Mouse (Mus musculus): ENCODE measurements around the gene Thap4. TPM values are rescaled to one million over a fixed set of nuclear protein-coding genes. Genes with fewer than 3 reads are reported as not detected.
A peak's percentile ranks its signal among the peaks of the same experiment; 100 is the strongest.
"Not testable (repeated sequence)": the region's sequence is repeated elsewhere in the genome, so short reads cannot be mapped to it uniquely, and the experiment has no call there.

Thap4 gene
- polyA plus RNA-seq, 1 experiment from 2014 or later: 39.2 TPM

GRCm38 (mm10) chr1:93679889-93680568 lies 74.6 kb downstream of the Thap4 start:
- DNase-seq: no peak
- Histone ChIP-seq H3K36me3 (ENCODE audit: control insufficient read depth, insufficient read depth, low read length) (no peaks in the 10 kb centered on the region), H3K4me1 (ENCODE audit: control insufficient read depth, insufficient read depth, low read length) (no peaks in the 10 kb centered on the region), H3K4me3 (replicated peaks; ENCODE audit: low read depth, low read length) (no peak overlapping the region), H3K27ac (replicated peaks; ENCODE audit: low read depth, low read length) (no peak overlapping the region), H3K27me3 (ENCODE audit: control insufficient read depth, insufficient read depth, low read length) (no peaks in the 10 kb centered on the region), H3K9ac (replicated peaks; ENCODE audit: low read length) (no peak overlapping the region), H3K9me3 (ENCODE audit: control insufficient read depth, low read length) (0 out of 2 replicates have a peak, but pooled peaks cover 3% of the 10 kb centered on the region), H3K4me2 (ENCODE audit: low read length) (no peak overlapping the region)
- no peak for ATAC-seq (ENCODE audit: low FRiP score, low TSS enrichment)
- 80% methylated on average over 7 of the region's 7 CpGs for WGBS

GRCm38 (mm10) chr1:93678386-93678785 lies 76.3 kb downstream of the Thap4 start:
- H3K27ac ChIP-seq (replicated peaks; ENCODE audit: low read depth, low read length): no peak overlapping the region
- no peaks in the 10 kb centered on the region for H3K27me3 ChIP-seq (ENCODE audit: control insufficient read depth, insufficient read depth, low read length)
- WGBS: 71% methylated on average over 2 of the region's 2 CpGs
- no peaks in the 10 kb centered on the region for H3K36me3 ChIP-seq (ENCODE audit: control insufficient read depth, insufficient read depth, low read length)
- no peak overlapping the region for H3K4me2 ChIP-seq (ENCODE audit: low read length)
- H3K9ac ChIP-seq (replicated peaks; ENCODE audit: low read length): no peak overlapping the region
- 0 out of 2 replicates have a peak, but pooled peaks cover 3% of the 10 kb centered on the region for H3K9me3 ChIP-seq (ENCODE audit: control insufficient read depth, low read length)
- H3K4me3 ChIP-seq (replicated peaks; ENCODE audit: low read depth, low read length): no peak overlapping the region
- ATAC-seq (ENCODE audit: low FRiP score, low TSS enrichment) (no peak), DNase-seq (no peak)
- no peaks in the 10 kb centered on the region for H3K4me1 ChIP-seq (ENCODE audit: control insufficient read depth, insufficient read depth, low read length)

- Histone ChIP-seq H3K9ac (replicated peaks; ENCODE audit: low read length) (no peak overlapping the region), H3K27me3 (ENCODE audit: control insufficient read depth, insufficient read depth, low read length) (no peaks in the 10 kb centered on the region), H3K4me3 (replicated peaks; ENCODE audit: low read depth, low read length) (no peak overlapping the region), H3K4me2 (ENCODE audit: low read length) (no peak overlapping the region), H3K36me3 (ENCODE audit: control insufficient read depth, insufficient read depth, low read length) (no peaks in the 10 kb centered on the region), H3K4me1 (ENCODE audit: control insufficient read depth, insufficient read depth, low read length) (peaks cover 9% of the 10 kb centered on the region; the same call in 1 of the 2 replicates), H3K9me3 (ENCODE audit: control insufficient read depth, low read length) (no peaks in the 10 kb centered on the region), H3K27ac (replicated peaks; ENCODE audit: low read depth, low read length) (no peak overlapping the region)
- DNase-seq: no peak
- WGBS: 92% methylated on average over 5 of the region's 5 CpGs
- no peak for ATAC-seq (ENCODE audit: low FRiP score, low TSS enrichment)
Observed at GRCm38 (mm10) chr1:93672682-93673081, 82.0 kb downstream of the Thap4 start.

- H3K27ac ChIP-seq (replicated peaks; ENCODE audit: low read depth, low read length): no peak overlapping the region
- H3K9me3 ChIP-seq (ENCODE audit: control insufficient read depth, low read length): no peaks in the 10 kb centered on the region
- no peak for ATAC-seq (ENCODE audit: low FRiP score, low TSS enrichment)
- H3K4me1 ChIP-seq (ENCODE audit: control insufficient read depth, insufficient read depth, low read length): peaks cover 9% of the 10 kb centered on the region; the same call in 1 of the 2 replicates
- no peak overlapping the region for H3K4me2 ChIP-seq (ENCODE audit: low read length)
- DNase-seq: no peak
- H3K9ac ChIP-seq (replicated peaks; ENCODE audit: low read length): no peak overlapping the region
- no peaks in the 10 kb centered on the region for H3K36me3 ChIP-seq (ENCODE audit: control insufficient read depth, insufficient read depth, low read length)
- H3K27me3 ChIP-seq (ENCODE audit: control insufficient read depth, insufficient read depth, low read length): no peaks in the 10 kb centered on the region
- no peak overlapping the region for H3K4me3 ChIP-seq (replicated peaks; ENCODE audit: low read depth, low read length)
Observed at GRCm38 (mm10) chr1:93669941-93670340, 84.7 kb downstream of the Thap4 start.

DNA sequence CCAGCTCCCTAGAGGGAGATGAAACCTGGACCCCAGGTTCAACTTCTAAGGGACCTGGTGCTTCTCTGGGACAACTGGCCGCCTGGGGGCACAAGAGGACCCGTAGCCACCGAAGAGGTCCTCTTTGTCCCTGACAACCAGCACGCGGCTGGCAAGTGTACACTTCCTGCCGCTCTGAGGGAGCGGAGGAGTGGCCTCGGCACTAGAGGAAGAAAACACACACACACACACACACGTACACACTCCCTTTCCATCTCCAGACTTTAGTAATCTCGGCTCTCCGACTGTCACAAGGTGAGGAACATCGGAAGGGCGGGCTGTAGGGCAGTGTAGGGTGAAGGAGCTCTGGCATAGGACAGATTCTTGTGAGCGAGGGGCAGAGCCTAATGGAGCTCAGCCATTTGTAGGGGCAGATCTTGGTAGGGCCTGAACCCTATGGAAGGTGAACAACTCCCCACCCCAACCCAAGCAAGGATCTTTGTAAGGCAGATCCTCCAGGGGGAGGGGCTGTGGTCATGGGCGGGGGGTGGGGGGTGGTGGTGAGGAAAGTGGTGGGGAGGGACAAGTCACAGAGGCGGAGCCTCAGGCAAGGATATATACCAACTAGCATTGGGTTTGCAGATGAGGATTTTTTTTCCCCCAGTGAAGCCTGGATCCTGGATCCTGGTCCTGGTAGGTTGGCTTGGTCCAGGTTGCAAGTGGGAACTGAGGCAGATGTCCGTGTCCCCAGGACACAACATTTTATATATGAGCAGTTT lies 85.7 kb downstream of the Thap4 start:
- H3K4me3 ChIP-seq (replicated peaks; ENCODE audit: low read depth, low read length): peak overlapping the region; percentile 29
- 11% methylated on average over 16 of the region's 17 CpGs for WGBS

DNA sequence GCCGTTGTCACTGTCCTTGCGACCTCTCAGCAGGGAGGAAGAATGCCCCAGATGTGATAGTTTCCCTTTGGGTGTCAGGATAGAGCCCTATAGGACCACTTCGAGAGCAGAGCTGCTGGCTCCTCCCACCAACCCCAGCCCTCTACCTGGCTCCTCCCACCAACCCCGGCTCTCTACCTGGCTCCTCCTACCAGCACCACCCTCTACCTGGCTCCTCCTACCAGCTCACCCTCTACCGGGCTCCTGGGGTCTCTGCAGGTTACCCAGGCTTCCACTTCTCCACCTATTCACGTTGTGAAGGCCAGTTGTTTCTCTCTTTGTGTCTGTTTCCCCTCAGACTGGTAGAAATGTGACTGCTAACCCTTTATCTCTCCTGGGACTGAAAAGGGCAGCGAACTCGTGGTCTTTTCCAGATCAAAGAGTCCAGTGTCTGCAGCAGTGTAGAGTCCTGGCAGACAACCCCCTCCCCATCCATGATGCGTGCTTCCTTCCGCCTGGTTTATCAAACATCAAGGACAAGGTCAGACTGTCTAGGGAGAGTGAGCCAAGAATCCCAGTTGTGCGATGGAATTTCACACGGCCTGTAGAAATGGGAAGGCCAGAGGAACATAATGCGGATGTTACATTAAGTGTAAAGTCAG lies 86.8 kb downstream of the Thap4 start:
- ATAC-seq (ENCODE audit: low FRiP score, low TSS enrichment): no peak
- Histone ChIP-seq H3K9ac (replicated peaks; ENCODE audit: low read length) (no peak overlapping the region), H3K4me3 (replicated peaks; ENCODE audit: low read depth, low read length) (no peak overlapping the region), H3K36me3 (ENCODE audit: control insufficient read depth, insufficient read depth, low read length) (no peaks in the 10 kb centered on the region), H3K27me3 (ENCODE audit: control insufficient read depth, insufficient read depth, low read length) (no peaks in the 10 kb centered on the region), H3K27ac (replicated peaks; ENCODE audit: low read depth, low read length) (no peak overlapping the region), H3K4me2 (ENCODE audit: low read length) (no peak overlapping the region), H3K4me1 (ENCODE audit: control insufficient read depth, insufficient read depth, low read length) (peaks cover 9% of the 10 kb centered on the region; the same call in 1 of the 2 replicates), H3K9me3 (ENCODE audit: control insufficient read depth, low read length) (no peaks in the 10 kb centered on the region)
- peak; percentile 19 for DNase-seq
- 31% methylated on average over 13 of the region's 13 CpGs for WGBS

More for the DNA sequence above, 85.7 kb downstream of the Thap4 start:
- DNase-seq: peak; percentile 84
- H3K27ac ChIP-seq (replicated peaks; ENCODE audit: low read depth, low read length): peak overlapping the region; percentile 63
- peak overlapping the region; percentile 57 for H3K9ac ChIP-seq (replicated peaks; ENCODE audit: low read length)
- no peaks in the 10 kb centered on the region for H3K36me3 ChIP-seq (ENCODE audit: control insufficient read depth, insufficient read depth, low read length)
- H3K27me3 ChIP-seq (ENCODE audit: control insufficient read depth, insufficient read depth, low read length): no peaks in the 10 kb centered on the region
- no peaks in the 10 kb centered on the region for H3K9me3 ChIP-seq (ENCODE audit: control insufficient read depth, low read length)
- H3K4me1 ChIP-seq (ENCODE audit: control insufficient read depth, insufficient read depth, low read length): peaks cover 9% of the 10 kb centered on the region; the same call in 1 of the 2 replicates
- H3K4me2 ChIP-seq (ENCODE audit: low read length): peak overlapping the region; percentile 56
- peak; percentile 84 for ATAC-seq (ENCODE audit: low FRiP score, low TSS enrichment)

DNA sequence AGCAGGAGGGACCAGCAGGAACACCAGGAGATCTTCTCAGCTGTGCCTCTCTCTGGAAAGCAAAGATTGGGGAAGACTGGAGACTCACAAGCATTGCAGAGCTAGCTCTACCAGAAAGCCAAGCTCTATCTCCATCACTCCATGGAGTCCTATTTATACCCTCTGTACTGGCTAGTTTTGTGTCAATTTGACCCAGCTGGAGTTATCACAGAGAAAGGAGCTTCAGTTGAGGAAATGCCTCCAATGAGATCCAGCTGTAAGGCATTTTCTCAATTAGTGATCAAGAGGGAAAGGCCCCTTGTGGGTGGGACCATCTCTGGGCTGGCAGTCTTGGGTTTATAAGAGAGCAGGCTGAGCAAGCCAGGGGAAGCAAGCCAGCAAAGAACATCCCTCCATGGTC lies 96.1 kb downstream of the Thap4 start, which contains the start of gene Stk25:
TSS of gene Stk25 (minus strand) at position 101 of the 400 bp plus-strand sequence.
- H3K4me3 ChIP-seq (replicated peaks; ENCODE audit: low read depth, low read length); ATAC-seq (ENCODE audit: low FRiP score, low TSS enrichment); H3K27me3 ChIP-seq (ENCODE audit: control insufficient read depth, insufficient read depth, low read length); H3K9me3 ChIP-seq (ENCODE audit: control insufficient read depth, low read length); H3K4me2 ChIP-seq (ENCODE audit: low read length); H3K27ac ChIP-seq (replicated peaks; ENCODE audit: low read depth, low read length); DNase-seq; H3K9ac ChIP-seq (replicated peaks; ENCODE audit: low read length); H3K4me1 ChIP-seq (ENCODE audit: control insufficient read depth, insufficient read depth, low read length); H3K36me3 ChIP-seq (ENCODE audit: control insufficient read depth, insufficient read depth, low read length): not testable (repeated sequence)

- Histone ChIP-seq H3K9ac (replicated peaks; ENCODE audit: low read length) (no peak overlapping the region), H3K4me1 (ENCODE audit: control insufficient read depth, insufficient read depth, low read length) (no peaks in the 10 kb centered on the region), H3K4me2 (ENCODE audit: low read length) (no peak overlapping the region), H3K9me3 (ENCODE audit: control insufficient read depth, low read length) (no peaks in the 10 kb centered on the region), H3K4me3 (replicated peaks; ENCODE audit: low read depth, low read length) (no peak overlapping the region), H3K36me3 (ENCODE audit: control insufficient read depth, insufficient read depth, low read length) (no peaks in the 10 kb centered on the region), H3K27ac (replicated peaks; ENCODE audit: low read depth, low read length) (no peak overlapping the region), H3K27me3 (ENCODE audit: control insufficient read depth, insufficient read depth, low read length) (no peaks in the 10 kb centered on the region)
- ATAC-seq (ENCODE audit: low FRiP score, low TSS enrichment) (no peak), DNase-seq (no peak)
- WGBS: 82% methylated on average over 5 of the region's 5 CpGs
Observed at GRCm38 (mm10) chr1:93657025-93657360, 97.7 kb downstream of the Thap4 start.

Measured in midbrain, embryonic 14.5 days (tissue).